Mouse (Mus musculus): ENCODE measurements around the gene Sugct.

Gene Sugct

GRCm38 (mm10) chr13:17043426-17044224 lies 651.7 kb downstream of the Sugct start:
- no peak for DNase-seq (ENCODE audit: extremely low read depth, low read depth, low spot score)

DNA sequence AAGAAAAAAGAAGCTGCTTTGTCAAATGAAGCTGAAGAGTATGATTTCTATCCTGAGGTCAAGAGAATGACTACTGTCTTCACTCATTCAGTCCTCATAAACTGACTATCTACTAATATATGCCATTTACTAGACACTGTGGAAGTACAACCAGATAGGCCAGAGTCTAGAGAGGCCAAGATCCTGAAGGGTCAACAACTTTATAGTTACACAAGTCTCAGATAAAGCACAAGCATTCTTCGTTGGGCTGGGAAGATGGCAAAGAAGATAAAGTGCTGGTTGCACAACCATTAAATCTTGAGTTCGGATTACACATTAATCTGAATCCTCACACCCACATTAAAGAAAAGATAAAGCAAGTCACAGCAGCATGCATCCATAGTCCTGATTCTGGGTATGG lies 653.0 kb downstream of the Sugct start:
- DNase-seq (ENCODE audit: extremely low read depth, low read depth, low spot score) = no peak

- no peak for DNase-seq (ENCODE audit: extremely low read depth, low read depth, low spot score)
Measured at GRCm38 (mm10) chr13:17039727-17040126, 655.6 kb downstream of the Sugct start.

DNA sequence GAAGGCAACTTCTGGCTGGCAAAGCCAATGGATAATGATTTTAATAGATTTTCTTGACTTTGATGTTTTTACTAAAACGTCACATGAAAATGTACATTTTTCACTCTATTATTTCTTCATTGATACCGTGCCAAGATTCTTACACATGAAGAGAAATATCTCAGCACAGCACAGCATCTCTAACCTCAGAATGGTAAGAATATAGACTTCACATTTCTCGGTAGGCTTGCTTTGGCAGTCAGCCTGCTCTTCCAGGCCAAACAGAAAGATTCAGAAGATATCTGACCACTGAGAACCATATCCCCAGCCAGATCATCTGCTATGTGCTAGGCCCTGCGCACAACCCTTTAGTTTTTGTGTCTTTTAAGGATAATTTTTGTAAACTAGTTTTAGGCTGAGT lies 657.0 kb downstream of the Sugct start:
- no peak for DNase-seq (ENCODE audit: extremely low read depth, low read depth, low spot score)

- DNase-seq (ENCODE audit: extremely low read depth, low read depth, low spot score) = no peak
Measured at GRCm38 (mm10) chr13:17037899-17038298, 657.5 kb downstream of the Sugct start.

- no peak for DNase-seq (ENCODE audit: extremely low read depth, low read depth, low spot score)
Measured at GRCm38 (mm10) chr13:17030761-17031160, 664.6 kb downstream of the Sugct start.

DNA sequence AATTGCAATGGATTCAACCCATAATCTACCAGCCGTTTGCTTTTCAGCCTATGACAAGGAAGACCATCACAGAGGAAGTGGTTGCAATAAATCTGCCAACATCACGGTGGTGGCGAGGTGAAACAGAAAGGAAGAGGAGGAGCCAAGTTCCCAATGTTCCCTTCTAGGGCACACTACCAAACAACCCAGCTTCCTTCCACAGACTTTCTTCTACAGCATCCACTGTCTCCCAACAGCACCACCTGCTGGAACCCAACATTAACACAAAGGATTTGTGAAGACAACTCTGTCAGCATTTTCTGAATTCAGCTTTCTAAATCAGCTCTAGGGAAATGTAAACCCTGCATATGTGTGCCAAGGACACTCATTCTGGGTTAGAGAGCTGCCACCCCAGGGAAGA lies 666.8 kb downstream of the Sugct start:
- peak; percentile 1 for DNase-seq (ENCODE audit: extremely low read depth, low read depth, low spot score)

DNA sequence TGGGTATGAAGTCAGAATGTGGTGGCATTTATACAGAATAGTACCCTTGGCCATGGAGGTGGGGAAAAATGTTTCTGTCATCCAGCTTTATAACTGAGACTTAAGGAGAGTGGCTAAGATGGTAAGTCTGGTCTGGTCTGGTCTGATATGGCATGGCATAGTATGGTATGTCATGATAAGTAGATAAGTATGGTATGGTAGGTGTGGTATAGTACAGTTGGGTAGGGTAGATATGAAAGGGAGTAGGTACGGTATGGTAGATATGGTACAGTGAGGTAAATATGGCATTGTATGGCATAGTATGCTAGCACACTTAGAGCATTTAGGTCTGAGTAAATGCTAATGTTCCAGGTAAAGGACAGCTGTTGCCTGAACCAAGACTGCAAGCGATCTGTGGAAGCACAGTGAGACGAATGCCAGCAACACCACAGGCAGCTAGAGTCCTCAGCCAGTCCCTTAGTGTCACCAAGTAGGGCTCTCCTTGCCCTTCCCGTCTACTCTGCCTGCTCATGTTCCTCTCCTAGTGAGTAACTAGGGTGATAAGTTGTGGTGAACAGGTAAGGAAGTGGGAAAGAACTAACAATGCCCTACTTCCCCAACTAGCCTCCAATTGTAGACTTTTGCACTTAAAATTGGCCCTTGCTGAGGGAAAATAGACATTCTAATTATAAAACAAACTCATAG lies 667.4 kb downstream of the Sugct start:
- DNase-seq (ENCODE audit: extremely low read depth, low read depth, low spot score) = no peak

DNA sequence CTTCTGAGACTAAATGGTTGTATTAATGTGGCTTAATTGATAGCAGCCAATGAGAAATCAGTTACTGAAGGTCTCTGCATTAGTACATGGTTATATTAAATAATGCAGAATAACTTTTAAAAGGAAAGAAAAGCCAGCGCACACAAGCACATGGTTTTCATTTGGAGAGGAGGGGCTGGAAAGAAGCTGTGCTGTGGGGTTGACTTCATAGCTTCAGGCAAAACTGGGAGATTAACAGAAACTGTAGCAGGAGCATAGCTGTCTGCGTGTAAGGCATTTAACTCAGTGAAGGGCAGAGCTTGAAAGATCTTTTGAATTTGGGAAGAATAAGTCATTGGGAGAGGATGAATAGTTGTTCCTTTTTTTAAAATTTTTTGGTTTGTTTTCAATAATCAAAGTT lies 668.4 kb downstream of the Sugct start:
- DNase-seq (ENCODE audit: extremely low read depth, low read depth, low spot score) = no peak

DNA sequence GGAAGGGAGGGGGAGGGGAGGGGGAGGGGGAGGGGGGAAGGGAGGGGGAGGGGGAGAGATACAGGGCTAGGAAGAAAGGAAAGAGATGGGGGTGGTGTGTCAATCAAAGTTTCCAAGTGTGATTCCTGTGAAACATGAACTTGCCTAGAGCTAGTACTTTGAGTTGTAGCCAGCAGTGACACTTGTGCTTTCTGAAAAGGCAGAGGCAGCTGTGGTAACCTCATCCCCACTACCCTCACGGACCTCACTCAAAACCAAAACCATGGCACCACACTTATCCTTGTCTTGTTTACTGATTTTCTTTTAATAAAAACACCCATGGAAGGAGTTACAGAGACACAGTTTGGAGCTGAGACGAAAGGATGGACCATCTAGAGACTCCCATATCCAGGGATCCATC lies 698.9 kb downstream of the Sugct start:
- no peak for DNase-seq (ENCODE audit: extremely low read depth, low read depth, low spot score)

- no peak for DNase-seq (ENCODE audit: extremely low read depth, low read depth, low spot score)
Measured at GRCm38 (mm10) chr13:16995321-16995720, 700.0 kb downstream of the Sugct start.

GRCm38 (mm10) chr13:16977743-16978142 lies 717.6 kb downstream of the Sugct start:
- DNase-seq (ENCODE audit: extremely low read depth, low read depth, low spot score) = no peak

DNA sequence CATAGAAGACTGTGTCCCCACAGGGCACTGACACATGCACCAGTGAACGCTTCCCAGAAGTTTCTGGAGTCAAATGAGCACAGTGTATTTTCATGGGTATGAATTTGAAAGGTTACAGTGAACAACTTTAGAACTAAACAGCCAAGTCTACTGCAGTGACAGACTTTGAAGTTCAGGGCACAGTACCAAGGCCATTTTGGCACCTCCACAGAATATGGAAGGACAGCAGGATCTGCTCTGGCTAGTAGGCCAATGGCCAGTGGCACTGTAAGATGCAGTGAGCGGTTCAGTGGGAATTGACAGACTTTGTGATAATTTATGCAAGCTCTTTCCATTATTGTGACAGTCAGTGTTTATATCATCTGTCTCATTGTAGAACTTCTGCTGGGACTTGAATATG lies 724.1 kb downstream of the Sugct start:
- DNase-seq (ENCODE audit: extremely low read depth, low read depth, low spot score) = no peak

DNA sequence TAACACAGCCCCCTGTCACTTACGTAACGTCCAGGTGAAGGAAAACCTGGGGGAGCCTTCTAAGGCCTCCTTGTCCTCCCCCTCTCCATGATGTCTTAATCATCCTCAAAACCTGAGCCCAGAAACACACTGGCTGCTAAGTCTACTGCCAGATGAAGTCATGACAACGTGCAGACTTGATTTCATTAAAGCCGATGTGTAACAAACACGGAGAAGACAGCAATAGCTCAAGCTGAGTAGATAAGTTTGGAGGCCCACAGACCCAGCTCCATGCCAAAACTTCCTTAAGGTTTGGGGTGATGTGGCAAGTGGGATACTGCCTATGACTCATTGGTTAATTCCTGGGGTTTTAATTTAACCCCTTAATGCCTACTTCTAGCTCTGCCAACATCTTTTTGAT lies 726.4 kb downstream of the Sugct start:
- no peak for DNase-seq (ENCODE audit: extremely low read depth, low read depth, low spot score)

GRCm38 (mm10) chr13:16964823-16965475 lies 730.4 kb downstream of the Sugct start:
- no peak for DNase-seq (ENCODE audit: extremely low read depth, low read depth, low spot score)

GRCm38 (mm10) chr13:16952045-16952444 lies 743.3 kb downstream of the Sugct start:
- no peak for DNase-seq (ENCODE audit: extremely low read depth, low read depth, low spot score)

- DNase-seq (ENCODE audit: extremely low read depth, low read depth, low spot score) = no peak
Measured at GRCm38 (mm10) chr13:16939466-16939811, 755.9 kb downstream of the Sugct start.

DNA sequence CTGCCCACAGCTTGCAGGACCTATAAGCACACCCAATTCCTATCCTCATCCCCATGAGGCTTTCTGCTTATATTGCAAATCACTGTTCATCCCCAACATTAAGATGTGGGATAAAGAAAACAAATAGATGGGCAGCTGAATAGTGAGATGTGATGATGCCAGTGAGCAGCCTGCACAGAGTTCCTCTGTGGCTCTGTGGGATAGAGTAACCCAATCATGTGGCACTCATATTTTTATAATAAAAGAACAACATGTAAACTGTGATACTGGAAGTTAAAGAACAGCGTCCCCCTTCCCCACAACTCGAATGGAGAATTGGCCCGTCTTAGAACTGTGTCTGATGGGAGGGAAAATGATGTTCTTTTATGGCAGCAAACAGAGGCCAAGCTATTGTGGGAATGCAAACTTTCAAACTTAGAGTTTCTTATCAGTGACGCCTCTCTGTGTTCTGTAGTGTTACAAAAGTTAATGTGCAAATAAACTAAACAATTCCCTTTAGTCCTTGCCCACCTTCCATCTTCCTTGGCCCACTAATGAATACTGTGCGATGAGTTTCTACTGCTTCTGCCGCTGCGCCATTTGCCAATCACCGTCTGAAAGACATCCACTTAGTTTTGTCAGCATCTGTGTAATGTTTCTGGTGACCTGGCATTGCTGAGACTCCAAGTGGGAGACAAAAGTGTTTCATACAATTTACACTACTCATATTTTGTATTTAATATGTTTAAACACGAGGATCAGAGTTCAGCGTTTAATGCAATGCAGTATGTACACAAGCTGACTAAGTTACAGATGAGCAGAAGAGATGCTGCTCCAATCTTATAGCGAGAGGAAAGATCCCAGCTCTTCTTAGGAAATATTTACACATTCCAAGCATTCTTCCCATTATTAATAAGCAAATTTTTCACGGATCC lies 756.5 kb downstream of the Sugct start:
- no peak for DNase-seq (ENCODE audit: extremely low read depth, low read depth, low spot score)

DNA sequence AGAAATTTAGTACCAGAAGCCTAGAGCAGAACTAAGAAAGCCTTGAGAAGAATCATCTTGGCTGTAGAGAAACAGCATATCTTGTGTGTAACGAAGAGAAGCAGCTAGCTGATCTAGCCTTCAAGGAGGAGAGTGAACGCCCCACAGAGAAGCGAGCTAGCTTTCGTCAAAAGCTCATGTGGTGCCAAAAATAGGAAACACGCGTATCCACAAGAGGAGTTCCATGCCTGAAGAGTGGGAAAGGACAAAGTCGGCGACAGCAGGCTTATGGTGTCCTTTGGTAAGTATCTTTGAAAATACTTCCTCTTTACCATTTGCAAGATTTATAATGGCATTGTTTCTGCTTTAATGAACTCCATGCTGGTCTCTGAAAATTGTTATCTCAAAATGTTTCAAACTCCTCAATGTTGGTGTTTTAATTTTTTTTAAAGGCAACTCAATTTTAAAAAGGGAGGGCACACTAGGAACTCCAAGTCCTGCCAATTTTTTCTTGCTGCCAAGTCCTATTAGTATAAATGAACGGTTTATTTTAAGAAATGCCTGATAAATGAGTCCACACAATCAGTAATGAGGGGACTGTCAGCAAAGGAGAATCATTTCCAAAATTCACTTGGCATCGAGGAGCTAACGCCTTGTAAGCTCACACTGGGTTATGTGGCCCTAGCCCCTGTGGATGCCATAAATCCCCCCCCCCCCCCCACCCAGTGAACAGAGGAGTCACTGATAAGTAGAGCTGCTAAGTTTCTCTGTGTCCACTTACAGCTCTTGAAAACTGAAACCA lies 757.7 kb downstream of the Sugct start:
- no peak for DNase-seq (ENCODE audit: extremely low read depth, low read depth, low spot score)

- DNase-seq (ENCODE audit: extremely low read depth, low read depth, low spot score) = no peak
Measured at GRCm38 (mm10) chr13:16935029-16935428, 760.3 kb downstream of the Sugct start.
